Mouse (Mus musculus): ENCODE measurements at regions not wholly inside any gene's neighbourhood (a gene's known extent, or its start where the extent isn't known, plus 50 kb on each side); places are given as distances from the start of the nearest gene placed in this dataset.

DNA sequence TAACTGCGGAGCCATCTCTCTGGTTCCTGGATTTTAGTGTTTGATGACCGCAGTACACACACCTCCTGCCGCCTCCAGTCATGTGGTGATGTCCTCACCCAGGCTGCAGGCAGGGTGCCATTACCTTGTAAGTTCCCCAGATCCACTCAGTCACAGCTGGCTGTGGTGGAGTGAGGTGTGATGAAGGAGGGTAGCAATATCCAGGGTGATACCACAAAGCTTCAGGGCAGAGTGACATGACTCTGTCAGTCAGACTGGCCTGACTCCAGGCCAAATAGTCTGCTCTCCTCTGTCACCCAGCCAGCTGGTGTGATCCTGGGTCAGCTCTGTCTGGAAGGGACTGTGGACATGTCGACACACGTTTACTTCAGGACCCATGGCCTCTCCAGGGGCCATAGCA is 183.7 kb downstream of the Utp6 start:
- TF ChIP-seq CTCF (IDR thresholded peaks at IDR 0.05; ENCODE audit: insufficient read depth, low read length): no peak
- no peak for TF ChIP-seq POLR2A (IDR thresholded peaks at IDR 0.05; ENCODE audit: borderline replicate concordance, extremely low read depth, low read depth, low read length)
